Mouse (Mus musculus) G1E (cell line): ENCODE data around the gene Zfp961. TPM values are rescaled to one million over a fixed set of nuclear protein-coding genes. Genes with fewer than 3 reads are reported as not detected.
"Not testable (repeated sequence)": the region's sequence is repeated elsewhere in the genome, so short reads cannot be mapped to it uniquely, and the experiment has no call there.

Source experiments
- ATAC-seq: 2 replicates; pipeline ENCODE4 v1.8.0; 2016; ENCODE audit warnings: mild to moderate bottlenecking; ENCODE audit not compliant: insufficient number of reproducible peaks, poor library complexity, low FRiP score, severe bottlenecking; ENCODE audit errors: extremely low read depth
- DNase-seq: peaks from one replicate; pipeline ENCODE4 v3.0.0; 2012; ENCODE audit warnings: low spot score
- H3K27me3 ChIP-seq: 2 replicates; pipeline ENCODE4 v1.6.1; 2012; ENCODE audit warnings: mild to moderate bottlenecking, low read length, inconsistent platforms; ENCODE audit not compliant: insufficient read depth
- H3K36me3 ChIP-seq: replicated peaks from 2 replicates; pipeline ENCODE3; 2012; ENCODE audit warnings: mild to moderate bottlenecking, inconsistent platforms
- H3K4me1 ChIP-seq: 2 replicates; pipeline ENCODE4 v1.6.1; 2012; ENCODE audit warnings: low read depth, low read length, inconsistent platforms, mixed read lengths; ENCODE audit not compliant: insufficient read depth
- H3K4me3 ChIP-seq: 2 replicates; pipeline ENCODE4 v1.5.1; 2012; ENCODE audit warnings: low read depth, mild to moderate bottlenecking, inconsistent platforms, low read length, moderate library complexity, mixed read lengths
- H3K9me3 ChIP-seq: replicated peaks from 2 replicates; pipeline ENCODE4 v1.6.1; 2012; ENCODE audit warnings: inconsistent platforms
- CTCF ChIP-seq: IDR thresholded peaks from 2 replicates; pipeline ENCODE4 v1.5.1; 2012; ENCODE audit warnings: low read depth, low read length, inconsistent platforms, mixed read lengths
- GATA1 ChIP-seq: IDR thresholded peaks from 2 replicates; pipeline ENCODE4 v1.6.1; 2012; ENCODE audit warnings: borderline replicate concordance, low read length, inconsistent platforms, mixed read lengths
- GATA2 ChIP-seq: IDR thresholded peaks from 2 replicates; pipeline ENCODE4 v1.6.1; 2012; ENCODE audit warnings: low read depth, low read length, inconsistent platforms, borderline replicate concordance
- POLR2AphosphoS5 ChIP-seq: IDR thresholded peaks from 2 replicates; pipeline ENCODE4 v1.6.1; 2012; ENCODE audit warnings: low read depth, low read length, inconsistent platforms; ENCODE audit not compliant: insufficient replicate concordance
- TAL1 ChIP-seq: conservative IDR thresholded peaks from 2 replicates; pipeline ENCODE4 v1.6.1; 2012; ENCODE audit warnings: low read depth, low read length, inconsistent platforms, mixed read lengths
- polyA plus RNA-seq: library from polyadenylated mRNA; stranded (reverse); fragments of >175 nt; gene quantifications from 2 replicates; pipeline ENCODE4 v1.2.3, GENCODE M21; 2012
- total RNA-seq, 2 experiments: library from RNA; stranded (forward) in 1 of 2; stranded (reverse) in 1 of 2; fragments of 200-1000 nt in 1 of 2; fragments of >200 nt in 1 of 2; fragmentation: Nextera tagmentation in 1 of 2; gene quantifications; 2 replicates each; pipeline ENCODE4 v1.2.3; 2014 to 2017

Gene Zfp961
- total and polyA plus RNA-seq, 3 experiments = 5.4 to 59.4 (median 34.5) TPM

DNA sequence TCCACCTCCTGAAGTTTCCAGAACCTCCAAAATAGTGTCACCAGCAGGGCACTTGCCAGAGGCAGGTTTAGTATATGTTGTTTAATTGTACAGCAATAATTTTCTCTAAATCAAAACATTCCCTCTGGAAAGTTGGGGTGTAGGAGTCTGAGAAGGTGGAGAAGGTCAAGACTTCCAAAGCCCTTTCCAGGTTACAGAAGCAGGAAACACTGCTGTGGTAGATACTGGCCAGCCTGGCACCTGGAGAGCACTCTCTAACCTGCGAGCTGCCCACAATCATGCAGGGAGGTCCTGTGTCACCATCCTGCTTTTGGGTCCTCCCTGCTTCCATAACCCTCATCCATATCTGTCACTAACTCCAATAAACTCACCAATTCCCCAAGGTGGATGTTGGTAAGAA lies 55.9 kb downstream of the Zfp961 start:
- DNase-seq = no peak
- H3K36me3 ChIP-seq = no peaks in the 10 kb centered on the region
- H3K4me1 ChIP-seq = peaks cover 13% of the 10 kb centered on the region
- ATAC-seq = no peak
- H3K27me3 ChIP-seq = peaks cover 3% of the 10 kb centered on the region; the same call in 1 of the 2 replicates
- TF ChIP-seq GATA2 = no peak
- no peak for TF ChIP-seq POLR2AphosphoS5
- no peak for TF ChIP-seq TAL1
- H3K4me3 ChIP-seq = no peak overlapping the region
- H3K9me3 ChIP-seq = no peaks in the 10 kb centered on the region

DNA sequence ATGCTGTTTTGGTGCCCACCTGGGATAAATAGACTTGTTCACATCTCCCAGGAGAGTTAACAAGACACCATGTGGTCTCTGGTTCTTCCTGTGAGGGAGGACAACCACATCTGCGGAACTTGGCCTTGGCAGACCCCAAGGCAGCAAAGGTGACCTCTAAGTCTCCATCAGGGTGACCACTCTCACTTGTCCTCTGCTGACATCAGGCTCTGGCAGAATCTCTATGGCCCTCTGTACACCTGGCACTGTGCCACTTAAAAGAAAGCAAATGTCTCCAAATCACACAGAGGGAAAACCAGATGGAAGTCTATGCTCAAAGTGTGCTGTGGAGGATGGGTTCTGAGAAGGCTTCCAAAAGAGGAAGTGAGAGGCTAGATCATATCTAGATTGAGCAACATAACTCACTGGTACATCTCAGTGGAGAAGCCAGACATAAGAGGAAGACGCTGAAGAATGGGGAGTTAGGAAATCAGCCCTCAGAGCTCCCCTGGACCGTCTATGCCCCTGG lies 57.4 kb downstream of the Zfp961 start:
- no peaks in the 10 kb centered on the region for H3K9me3 ChIP-seq
- peaks cover 9% of the 10 kb centered on the region; the same call in 1 of the 2 replicates for H3K4me1 ChIP-seq
- no peaks in the 10 kb centered on the region; the same call in 1 of the 2 replicates for H3K27me3 ChIP-seq
- no peak overlapping the region for H3K4me3 ChIP-seq
- DNase-seq = peak; percentile 4
- ATAC-seq = no peak
- H3K36me3 ChIP-seq = no peaks in the 10 kb centered on the region
- TF ChIP-seq POLR2AphosphoS5 = no peak
- no peak for TF ChIP-seq TAL1
- no peak for TF ChIP-seq CTCF
- TF ChIP-seq GATA2 = no peak
- no peak for TF ChIP-seq GATA1

DNA sequence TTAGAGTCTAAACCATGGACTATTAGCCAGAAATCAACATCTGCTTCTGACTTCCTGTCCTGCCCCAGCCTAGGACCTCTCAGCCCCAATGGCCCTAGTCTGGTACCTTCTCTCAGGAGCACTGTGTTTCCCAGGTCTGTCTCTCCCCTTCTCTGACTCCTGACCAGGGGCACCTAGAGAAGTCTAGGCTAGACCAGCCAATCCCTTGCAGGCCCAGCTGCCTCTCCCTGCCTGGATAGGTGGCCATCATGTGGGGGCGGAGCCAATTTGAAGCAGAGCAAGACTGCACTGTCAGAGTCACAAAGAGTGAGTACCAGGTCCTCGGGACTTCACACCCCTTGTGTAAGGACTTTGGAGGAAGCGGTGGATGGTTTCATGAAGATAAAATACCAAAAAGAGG lies 58.6 kb downstream of the Zfp961 start, which contains the start of gene Cyp4f18:
TSS of gene Cyp4f18 (minus strand) at position 154 of the 400 bp plus-strand sequence.
- H3K4me3 ChIP-seq = no peak within 1 kb of the TSS
- TF ChIP-seq GATA2 (no peak), CTCF (no peak), GATA1 (no peak), POLR2AphosphoS5 (no peak), TAL1 (no peak)
- H3K4me1 ChIP-seq = peaks cover 9% of the 10 kb centered on the region; the same call in 1 of the 2 replicates
- DNase-seq = no peak
- ATAC-seq = no peak
- H3K36me3 ChIP-seq = no peaks in the 10 kb centered on the region
- H3K27me3 ChIP-seq = no peaks in the 10 kb centered on the region; the same call in 1 of the 2 replicates
- no peaks in the 10 kb centered on the region for H3K9me3 ChIP-seq

DNA sequence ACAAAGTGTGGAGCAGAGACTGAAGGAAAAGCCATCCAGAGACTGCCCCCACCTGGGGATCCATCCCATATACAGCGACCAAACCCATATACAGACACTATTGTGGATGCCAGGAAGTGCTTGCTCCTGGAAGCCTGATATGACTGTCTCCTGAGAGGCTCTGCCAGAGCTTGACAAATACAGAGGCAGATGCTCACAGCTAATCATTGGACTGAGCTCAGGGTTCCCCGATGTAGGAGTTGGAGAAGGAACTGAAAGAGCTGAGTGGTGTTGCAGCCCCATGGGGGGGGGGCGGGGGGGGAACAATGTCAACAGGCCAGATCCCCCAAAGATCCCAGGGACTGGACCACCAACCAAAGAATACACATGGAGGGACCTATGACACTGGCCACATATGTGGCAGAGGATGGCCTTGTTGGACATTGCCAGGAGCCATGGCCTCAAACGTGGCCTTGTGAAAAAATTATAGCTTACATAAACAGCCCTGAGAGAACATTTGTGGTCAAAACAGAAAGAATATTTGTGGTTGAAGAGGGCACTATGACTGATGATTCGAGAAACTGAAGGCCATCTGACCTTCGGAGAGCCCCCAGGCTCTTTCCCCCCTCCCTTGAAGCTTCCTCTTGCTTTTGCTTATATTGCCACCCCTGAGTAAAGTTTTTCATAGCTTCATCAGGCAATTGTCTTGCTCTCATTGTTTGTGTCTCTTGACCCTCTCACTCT lies 62.8 kb downstream of the Zfp961 start:
- H3K27me3 ChIP-seq, H3K4me1 ChIP-seq, DNase-seq, H3K36me3 ChIP-seq, H3K4me3 ChIP-seq, H3K9me3 ChIP-seq, ATAC-seq: not testable (repeated sequence)

DNA sequence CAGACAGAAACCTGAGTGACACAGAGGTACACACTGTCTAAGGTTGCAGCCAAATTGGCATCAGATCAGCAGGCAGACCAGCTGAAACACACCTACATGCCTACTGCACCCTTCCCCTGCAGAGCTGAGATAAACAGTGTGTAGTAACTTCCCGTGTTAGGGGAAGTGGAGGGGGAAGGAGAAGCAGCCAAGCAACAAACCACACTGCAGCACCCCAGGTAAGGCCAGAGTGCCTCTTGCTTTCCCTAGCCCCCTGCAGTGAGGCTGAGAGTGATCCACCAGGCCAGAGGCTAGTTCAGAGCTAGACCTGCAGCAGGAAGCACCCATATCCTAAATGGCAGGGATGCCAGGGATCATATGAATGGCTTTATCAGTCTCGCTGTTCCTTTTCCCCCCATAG lies 66.5 kb downstream of the Zfp961 start:
- not testable (repeated sequence) for H3K4me1 ChIP-seq, H3K4me3 ChIP-seq, H3K36me3 ChIP-seq, H3K27me3 ChIP-seq, DNase-seq, H3K9me3 ChIP-seq, ATAC-seq

DNA sequence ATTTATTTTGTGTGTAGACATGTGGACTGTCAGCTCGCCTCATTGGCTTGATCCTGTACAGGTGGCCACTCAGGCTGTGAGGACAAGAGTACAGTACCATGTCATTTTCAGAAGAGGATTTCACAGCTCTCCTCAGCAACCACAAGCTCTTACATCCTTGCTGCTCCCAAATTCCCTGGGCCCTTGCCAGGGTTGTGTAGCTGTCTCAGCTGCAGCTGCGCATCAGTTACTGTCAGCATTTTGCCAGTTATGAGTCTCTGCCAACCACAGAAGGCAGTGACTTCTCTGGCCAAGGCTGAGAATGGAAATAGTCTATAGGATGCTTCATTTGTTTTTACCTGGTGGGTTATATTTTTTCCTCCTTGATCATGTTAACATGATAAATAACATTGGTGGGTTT lies 67.3 kb downstream of the Zfp961 start:
- TF ChIP-seq GATA1 = no peak
- TF ChIP-seq TAL1 = no peak
- Histone ChIP-seq H3K36me3 (no peaks in the 10 kb centered on the region), H3K4me1 (no peaks in the 10 kb centered on the region), H3K27me3 (no peaks in the 10 kb centered on the region), H3K9me3 (no peaks in the 10 kb centered on the region), H3K4me3 (no peak overlapping the region)
- DNase-seq (no peak), ATAC-seq (no peak)

DNA sequence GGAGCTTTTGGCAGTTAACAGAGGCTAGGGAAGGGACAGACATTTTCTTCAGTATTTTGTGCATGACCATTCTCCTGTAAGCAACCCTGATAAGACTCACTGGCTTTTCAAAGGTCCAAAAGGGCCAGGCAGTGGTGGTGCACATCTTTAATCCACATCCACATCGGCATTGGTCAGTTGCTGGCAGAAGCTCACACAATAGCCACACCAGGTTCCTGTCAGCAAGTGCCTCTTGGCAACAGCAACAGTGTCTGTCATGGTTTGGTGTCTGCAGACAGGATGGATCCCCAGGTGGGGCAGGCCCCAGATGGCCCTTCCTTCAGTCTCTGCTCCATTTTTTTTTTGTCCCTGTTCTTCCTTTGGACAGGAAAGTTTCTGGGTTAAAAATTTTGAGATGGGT lies 68.2 kb downstream of the Zfp961 start:
- H3K9me3 ChIP-seq, H3K4me1 ChIP-seq, ATAC-seq: not testable (repeated sequence)

More for the DNA sequence above, 68.2 kb downstream of the Zfp961 start:
- not testable (repeated sequence) for H3K4me3 ChIP-seq, DNase-seq, H3K27me3 ChIP-seq, H3K36me3 ChIP-seq
